Comparison of ENCODE assay signal across 10 mouse cellular contexts in the genomic region with DNA sequence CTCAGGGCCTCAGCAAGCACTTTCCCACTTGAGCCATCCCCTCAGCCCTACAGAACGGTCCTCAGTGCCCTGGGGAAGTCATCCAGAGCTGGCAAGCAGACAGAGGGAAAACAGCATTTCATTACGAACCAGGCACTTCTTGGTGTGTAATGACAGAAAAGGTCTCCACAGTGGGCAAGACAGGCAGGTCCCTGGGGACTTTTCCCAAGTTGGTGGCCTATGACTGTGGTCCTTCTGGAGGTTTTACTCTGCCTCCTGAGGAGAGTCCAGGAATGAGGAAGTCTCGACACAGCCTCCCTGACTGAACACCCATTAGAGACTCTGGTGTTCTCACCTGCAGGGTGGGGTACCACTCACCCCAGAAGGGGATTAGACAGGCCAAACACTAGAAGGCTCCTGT. TPM values are rescaled to one million over a fixed set of nuclear protein-coding genes. Genes with fewer than 3 reads are reported as not detected.
DNase-seq lines count a peak whose midpoint lies in the region; ATAC-seq and TF ChIP-seq lines count a peak whose summit lies in the region.
"Had no signal": no experiment of that assay in that cellular context is flagged by ENCODE, and none has a peak within 500 bp of the region (broad histone marks: within the 10 kb centered on the region; RNA-seq: fewer than 3 reads in every experiment).

No protein-coding gene starts in this region.

- no peak for TF ChIP-seq POLR2A in thymus, adult 2 months (IDR thresholded peaks at IDR 0.05; ENCODE audit: control insufficient read depth, extremely low read depth, insufficient read depth, low read length, poor library complexity)
- TF ChIP-seq POLR2A in limb, embryonic 14.5 days (IDR thresholded peaks at IDR 0.05; ENCODE audit: borderline replicate concordance, extremely low read depth, insufficient read depth, insufficient read length) = no peak

- peak overlapping the region; percentile 42; the same call in 1 of the 2 replicates for H3K27ac ChIP-seq in heart, embryonic 11.5 days (ENCODE audit: low read depth, low read length)
- peak overlapping the region; percentile 11; the same call in 1 of the 2 replicates for H3K27ac ChIP-seq in thymus, adult 2 months (ENCODE audit: control insufficient read depth, insufficient read depth, low read length)
- peak overlapping the region; percentile 52 for H3K27ac ChIP-seq in limb, embryonic 14.5 days (replicated peaks; ENCODE audit: low read depth, low read length)

- no peak overlapping the region for H3K4me2 ChIP-seq in heart, embryonic 11.5 days
- H3K4me2 ChIP-seq in limb, embryonic 14.5 days (replicated peaks; ENCODE audit: low read depth, low read length, severe bottlenecking) = no peak overlapping the region

- no peak overlapping the region for H3K9ac ChIP-seq in heart, embryonic 11.5 days (ENCODE audit: low read depth, low read length)
- H3K9ac ChIP-seq in limb, embryonic 14.5 days (ENCODE audit: low read depth, low read length, severe bottlenecking) = no peak overlapping the region

- no peaks in the 10 kb centered on the region for H3K27me3 ChIP-seq in heart, embryonic 11.5 days (ENCODE audit: control insufficient read depth, insufficient read depth, low read length)
- no peaks in the 10 kb centered on the region for H3K27me3 ChIP-seq in thymus, adult 2 months (ENCODE audit: control insufficient read depth, insufficient read depth, low read length)
- H3K27me3 ChIP-seq in limb, embryonic 14.5 days (ENCODE audit: control insufficient read depth, insufficient read depth, low read length) = no peaks in the 10 kb centered on the region

- WGBS in heart, embryonic 11.5 days (ENCODE audit: insufficient replicate concordance) = 69% methylated on average over 3 of the region's 3 CpGs
- WGBS in thymus, adult 2 months = 95% methylated on average over 3 of the region's 3 CpGs
- 58% methylated on average over 3 of the region's 3 CpGs for WGBS in limb, embryonic 14.5 days

- no peak for TF ChIP-seq CTCF in thymus, adult 2 months (IDR thresholded peaks at IDR 0.05; ENCODE audit: borderline replicate concordance, control insufficient read depth, extremely low read depth, insufficient read depth, low read length, poor library complexity)

- DNase-seq in heart, adult 8-10 months (ENCODE audit: low spot score) = no peak
- no peak for DNase-seq in thymus, adult 2 months
- no peak for DNase-seq in thymus, adult 18-20 months
- no peak for DNase-seq in limb, embryonic 14.5 days (ENCODE audit: low spot score)
- DNase-seq in urinary bladder, adult 18-20 months (ENCODE audit: low spot score in 2 of 2) = no peak
- no peak for DNase-seq in spleen, postnatal 10 days (ENCODE audit: low spot score in 2 of 2)
- no peak for DNase-seq in frontal cortex, postnatal 36 days (ENCODE audit: low spot score in 2 of 2)
- DNase-seq: cerebellum, adult 8-10 months; right cerebral cortex, postnatal 4 days had no signal

- no peaks in the 10 kb centered on the region for H3K9me3 ChIP-seq in heart, embryonic 11.5 days (replicated peaks; ENCODE audit: control insufficient read depth, low read length)
- H3K9me3 ChIP-seq in limb, embryonic 14.5 days (ENCODE audit: control insufficient read depth, low read length) = no peaks in the 10 kb centered on the region

- peaks cover 71% of the 10 kb centered on the region for H3K4me1 ChIP-seq in heart, embryonic 11.5 days (ENCODE audit: control insufficient read depth, insufficient read depth, low read length)
- peaks cover 16% of the 10 kb centered on the region for H3K4me1 ChIP-seq in thymus, adult 2 months (replicated peaks; ENCODE audit: control insufficient read depth, insufficient read depth, low read length)
- peaks cover 63% of the 10 kb centered on the region for H3K4me1 ChIP-seq in limb, embryonic 14.5 days (ENCODE audit: control insufficient read depth, insufficient read depth, low read length)

- H3K4me3 ChIP-seq in heart, embryonic 11.5 days (ENCODE audit: low read depth, low read length) = no peak overlapping the region
- H3K4me3 ChIP-seq in thymus, adult 2 months (ENCODE audit: control insufficient read depth, insufficient read depth, low read length) = no peak overlapping the region
- H3K4me3 ChIP-seq in limb, embryonic 14.5 days (replicated peaks; ENCODE audit: low read length) = no peak overlapping the region

- no peak for ATAC-seq in heart, embryonic 11.5 days (replicated peaks; ENCODE audit: insufficient number of reproducible peaks, low FRiP score, low TSS enrichment)
- ATAC-seq in limb, embryonic 14.5 days (ENCODE audit: low FRiP score, low read depth) = no peak

- H3K36me3 ChIP-seq in heart, embryonic 11.5 days (ENCODE audit: control insufficient read depth, insufficient read depth, low read length) = peaks cover 11% of the 10 kb centered on the region
- peaks cover 20% of the 10 kb centered on the region for H3K36me3 ChIP-seq in thymus, adult 2 months (ENCODE audit: control insufficient read depth, insufficient read depth, low read length)
- peaks cover 43% of the 10 kb centered on the region for H3K36me3 ChIP-seq in limb, embryonic 14.5 days (ENCODE audit: control insufficient read depth, insufficient read depth, low read length)

RNA-seq across cellular contexts. Expression of gene Zmynd8, which starts 25.0 kb away (rescaled TPM):
- 39.6 and 47.6 TPM in 2 replicates for polyA plus RNA-seq in heart, embryonic 11.5 days (2014; fragmentation: Nextera tagmentation; extraction: Ambion mirVana)
- 10 to 100 TPM; 35.5 to 60.5 (median 45.4) TPM for total RNA-seq in heart, adult 8-10 months (2022)
- 30.3 and 30.9 TPM in 2 replicates for polyA plus RNA-seq in thymus, adult 2 months (2012; rRNA removed)
- polyA plus RNA-seq in limb, embryonic 14.5 days (2012; rRNA removed) = 47.6 and 49.5 TPM in 2 replicates
- 30.2 and 39.8 TPM in 2 replicates for polyA plus RNA-seq in limb, embryonic 14.5 days (2014; fragmentation: Nextera tagmentation; extraction: Ambion mirVana)
